Mouse (Mus musculus) thymus, postnatal 14 days (tissue): ENCODE results near the gene AI182371.

Experiments used
- DNase-seq: peaks from one replicate; pipeline ENCODE4 v3.0.0; 2021

Gene AI182371

GRCm38 (mm10) chr2:35101443-35101842 lies at the start of gene AI182371:
AI182371 (minus strand) TSS chr2:35101543.
- no peak for DNase-seq

- DNase-seq: no peak
These were observed 47.5 kb upstream of the AI182371 start for GRCm38 (mm10) chr2:35148806-35149205.

- no peak for DNase-seq
These were observed 40.3 kb upstream of the AI182371 start for GRCm38 (mm10) chr2:35141673-35142072.

GRCm38 (mm10) chr2:35138576-35138975 lies 37.2 kb upstream of the AI182371 start:
- no peak for DNase-seq

- DNase-seq: no peak
These were observed 32.5 kb upstream of the AI182371 start for GRCm38 (mm10) chr2:35133891-35134290.

GRCm38 (mm10) chr2:35132662-35133055 lies 31.3 kb upstream of the AI182371 start:
- DNase-seq: no peak

GRCm38 (mm10) chr2:35131991-35132661 lies 30.8 kb upstream of the AI182371 start:
- DNase-seq: peak; percentile 93

- no peak for DNase-seq
These were observed 30.1 kb upstream of the AI182371 start for GRCm38 (mm10) chr2:35131491-35131890.

- peak; percentile 39 for DNase-seq
These were observed 23.4 kb upstream of the AI182371 start for GRCm38 (mm10) chr2:35124716-35125115.

- no peak for DNase-seq
These were observed 9.2 kb upstream of the AI182371 start for GRCm38 (mm10) chr2:35110521-35110920.

- DNase-seq: no peak
These were observed 8.6 kb upstream of the AI182371 start for GRCm38 (mm10) chr2:35109924-35110304.

- DNase-seq: peak; percentile 95
These were observed 8.0 kb upstream of the AI182371 start, which contains the start of gene Cntrl for GRCm38 (mm10) chr2:35109141-35109923. Cntrl (plus strand) TSS chr2:35109492.

- DNase-seq: peak; percentile 73
These were observed 7.4 kb upstream of the AI182371 start for GRCm38 (mm10) chr2:35108712-35109111.

- DNase-seq: peak; percentile 44
These were observed 6.8 kb upstream of the AI182371 start for GRCm38 (mm10) chr2:35107984-35108635.

- DNase-seq: no peak
These were observed 3.5 kb upstream of the AI182371 start for GRCm38 (mm10) chr2:35104843-35105242.

GRCm38 (mm10) chr2:35103558-35103957 lies 2.2 kb upstream of the AI182371 start:
- no peak for DNase-seq

- DNase-seq: no peak
These were observed 1.4 kb upstream of the AI182371 start for GRCm38 (mm10) chr2:35102777-35103176.

GRCm38 (mm10) chr2:35100529-35100928 lies 814 bp downstream of the AI182371 start:
- no peak for DNase-seq

GRCm38 (mm10) chr2:35087418-35087817 lies 13.9 kb downstream of the AI182371 start:
- DNase-seq: no peak

GRCm38 (mm10) chr2:35079166-35079565 lies 22.2 kb downstream of the AI182371 start:
- no peak for DNase-seq

GRCm38 (mm10) chr2:35074328-35074727 lies 27.0 kb downstream of the AI182371 start:
- DNase-seq: no peak

GRCm38 (mm10) chr2:35072547-35072946 lies 28.8 kb downstream of the AI182371 start:
- DNase-seq: no peak

GRCm38 (mm10) chr2:35070275-35070674 lies 31.1 kb downstream of the AI182371 start:
- no peak for DNase-seq

- DNase-seq: no peak
These were observed 32.2 kb downstream of the AI182371 start for GRCm38 (mm10) chr2:35069124-35069523.
